Mouse (Mus musculus) ES-Bruce4 (cell line): ENCODE results near the gene Obscn.

Source experiments
- CTCF ChIP-seq: IDR thresholded peaks from one replicate; pipeline ENCODE4 v1.8.1; 2011; ENCODE audit warnings: low read depth, low read length
- POLR2A ChIP-seq: IDR thresholded peaks from one replicate; pipeline ENCODE4 v1.8.1; 2011; ENCODE audit warnings: low read length; ENCODE audit not compliant: insufficient read depth

DNA sequence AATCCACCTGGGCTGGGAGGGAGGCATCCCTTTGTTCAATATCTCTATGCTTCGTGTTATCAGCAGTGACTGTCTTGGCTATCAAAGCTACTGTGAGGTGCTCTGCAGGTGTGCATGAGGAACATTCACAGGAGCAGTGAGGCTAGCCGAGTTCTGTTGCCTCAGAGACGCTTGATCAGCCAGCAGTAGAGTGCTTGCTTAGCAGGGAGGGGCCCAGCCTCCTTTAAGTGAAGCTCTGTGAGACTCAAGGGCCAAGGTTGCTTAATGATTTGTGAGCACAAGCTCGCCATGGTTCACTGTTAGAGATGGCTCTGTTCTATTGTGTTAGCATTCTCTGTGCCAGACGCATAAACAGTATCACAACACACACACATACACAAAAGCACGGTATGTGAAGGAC is 166.5 kb downstream of the Obscn start:
- TF ChIP-seq POLR2A (no peak), CTCF (no peak)
